In the genomic region with DNA sequence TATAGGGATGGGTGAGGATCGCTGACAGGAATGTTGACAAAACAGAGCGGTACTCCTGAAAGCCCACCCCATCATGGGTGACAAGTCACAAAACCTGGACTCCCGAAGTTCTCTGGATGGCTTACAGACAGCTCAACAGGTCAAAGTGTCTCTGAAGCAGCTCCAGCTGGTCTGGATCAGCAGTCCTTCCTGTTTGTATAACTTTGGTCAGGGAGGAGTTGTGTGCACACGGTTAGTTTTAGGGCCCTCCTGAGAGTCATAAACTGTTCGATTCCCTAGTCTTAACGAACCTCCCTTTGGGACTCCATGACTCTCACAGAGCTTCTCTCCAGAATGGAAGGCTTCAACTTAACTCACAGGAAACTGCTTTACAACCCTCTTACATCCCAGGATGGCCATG, we compare ENCODE assay signal across 20 mouse cellular contexts.
DNase-seq lines count a peak whose midpoint lies in the region; ATAC-seq lines count a peak whose summit lies in the region.
"Had no signal": no experiment of that assay in that cellular context is flagged by ENCODE, and none has a peak within 500 bp of the region (broad histone marks: within the 10 kb centered on the region; RNA-seq: fewer than 3 reads in every experiment).

No protein-coding gene starts in this region.

- DNase-seq in intestine, embryonic 14.5 days (ENCODE audit: low spot score), result peak; percentile 53
- DNase-seq in kidney, adult 11 months, result no peak
- DNase-seq in large intestine, adult 2 months (ENCODE audit: low read depth, low spot score), result peak; percentile 19
- DNase-seq: adrenal gland, postnatal 14 days; cerebellum, adult 11-12 months; cerebellum, adult 9-10 months; cerebellum, postnatal 25 days; gastrocnemius, postnatal 36 days; heart, adult 11 months; heart, postnatal 14 days had no signal

- no peak overlapping the region for H3K9ac ChIP-seq in intestine, embryonic 14.5 days (ENCODE audit: low read length)
- no peak overlapping the region for H3K9ac ChIP-seq in intestine, embryonic 16.5 days (ENCODE audit: low read depth, low read length)
- no peak overlapping the region for H3K9ac ChIP-seq in kidney, embryonic 16.5 days (replicated peaks; ENCODE audit: low read length)
- H3K9ac ChIP-seq in forebrain, embryonic 12.5 days, result no peak overlapping the region
- H3K9ac ChIP-seq: heart, embryonic 15.5 days; hindbrain, embryonic 13.5 days had no signal

- no peak for ATAC-seq in intestine, embryonic 14.5 days (replicated peaks; ENCODE audit: low FRiP score, low TSS enrichment, low read depth)
- no peak for ATAC-seq in intestine, embryonic 16.5 days
- ATAC-seq in kidney, embryonic 16.5 days (ENCODE audit: low FRiP score, low TSS enrichment), result peak; percentile 65
- ATAC-seq in forebrain, embryonic 12.5 days (ENCODE audit: low FRiP score), result no peak
- ATAC-seq: activated CD4-positive, CD25-positive, alpha-beta regulatory T cell, adult 4 months; forebrain, embryonic 14.5 days; Patski had no signal

- no peaks in the 10 kb centered on the region for H3K9me3 ChIP-seq in intestine, embryonic 14.5 days (ENCODE audit: control insufficient read depth, low read length)
- no peaks in the 10 kb centered on the region for H3K9me3 ChIP-seq in intestine, embryonic 16.5 days (ENCODE audit: control insufficient read depth, low read length)
- H3K9me3 ChIP-seq in kidney, embryonic 16.5 days (ENCODE audit: low read length), result no peaks in the 10 kb centered on the region
- H3K9me3 ChIP-seq in forebrain, embryonic 12.5 days, result no peaks in the 10 kb centered on the region
- H3K9me3 ChIP-seq: heart, embryonic 15.5 days; hindbrain, embryonic 13.5 days had no signal

- no peak overlapping the region for H3K4me2 ChIP-seq in intestine, embryonic 14.5 days (ENCODE audit: low read length)
- H3K4me2 ChIP-seq in intestine, embryonic 16.5 days (ENCODE audit: low read depth, low read length), result no peak overlapping the region
- no peak overlapping the region for H3K4me2 ChIP-seq in kidney, embryonic 16.5 days (replicated peaks; ENCODE audit: low read depth, low read length)
- no peak overlapping the region for H3K4me2 ChIP-seq in forebrain, embryonic 12.5 days
- H3K4me2 ChIP-seq: heart, embryonic 11.5 days; heart, embryonic 15.5 days; hindbrain, embryonic 13.5 days had no signal

- 23% methylated on average over 6 of the region's 6 CpGs for WGBS in intestine, embryonic 14.5 days
- 31% methylated on average over 6 of the region's 6 CpGs for WGBS in intestine, embryonic 16.5 days
- 13% methylated on average over 6 of the region's 6 CpGs for WGBS in kidney, embryonic 16.5 days
- WGBS in large intestine, adult 2 months, result 15% methylated on average over 6 of the region's 6 CpGs
- 89% methylated on average over 6 of the region's 6 CpGs for WGBS in forebrain, embryonic 12.5 days

- H3K27ac ChIP-seq in intestine, embryonic 14.5 days (ENCODE audit: low read depth), result no peak overlapping the region
- H3K27ac ChIP-seq in intestine, embryonic 16.5 days (ENCODE audit: low read length), result no peak overlapping the region
- H3K27ac ChIP-seq in kidney, embryonic 16.5 days (ENCODE audit: low read length), result no peak overlapping the region
- no peak overlapping the region for H3K27ac ChIP-seq in forebrain, embryonic 12.5 days
- H3K27ac ChIP-seq: embryonic facial prominence, embryonic 10.5 days; heart, embryonic 15.5 days; hindbrain, embryonic 13.5 days had no signal

- H3K27me3 ChIP-seq in intestine, embryonic 14.5 days (replicated peaks; ENCODE audit: control insufficient read depth, insufficient read depth, low read length), result no peaks in the 10 kb centered on the region
- no peaks in the 10 kb centered on the region for H3K27me3 ChIP-seq in intestine, embryonic 16.5 days (replicated peaks; ENCODE audit: control insufficient read depth, insufficient read depth, low read length)
- H3K27me3 ChIP-seq in kidney, embryonic 16.5 days (ENCODE audit: insufficient read depth, low read length), result 0 out of 2 replicates have a peak, but pooled peaks cover 4% of the 10 kb centered on the region
- H3K27me3 ChIP-seq in forebrain, embryonic 12.5 days, result no peaks in the 10 kb centered on the region
- H3K27me3 ChIP-seq: heart, embryonic 15.5 days; hindbrain, embryonic 13.5 days had no signal

- no peaks in the 10 kb centered on the region for H3K36me3 ChIP-seq in intestine, embryonic 14.5 days (ENCODE audit: control insufficient read depth, insufficient read depth, low read length)
- no peaks in the 10 kb centered on the region for H3K36me3 ChIP-seq in intestine, embryonic 16.5 days (ENCODE audit: control insufficient read depth, insufficient read depth, low read length)
- 0 out of 2 replicates have a peak, but pooled peaks cover 2% of the 10 kb centered on the region for H3K36me3 ChIP-seq in kidney, embryonic 16.5 days (ENCODE audit: insufficient read depth, low read length)
- H3K36me3 ChIP-seq in forebrain, embryonic 12.5 days (replicated peaks), result no peaks in the 10 kb centered on the region
- H3K36me3 ChIP-seq: embryonic facial prominence, embryonic 10.5 days; heart, embryonic 15.5 days; hindbrain, embryonic 13.5 days had no signal

- H3K4me1 ChIP-seq in intestine, embryonic 14.5 days (replicated peaks; ENCODE audit: control insufficient read depth, insufficient read depth, low read length), result 0 out of 2 replicates have a peak, but pooled peaks cover 2% of the 10 kb centered on the region
- peaks cover 4% of the 10 kb centered on the region; the same call in 1 of the 2 replicates for H3K4me1 ChIP-seq in intestine, embryonic 16.5 days (ENCODE audit: control insufficient read depth, insufficient read depth, low read length)
- H3K4me1 ChIP-seq in kidney, embryonic 16.5 days (ENCODE audit: insufficient read depth, low read length), result peaks cover 7% of the 10 kb centered on the region; the same call in 1 of the 2 replicates
- H3K4me1 ChIP-seq in forebrain, embryonic 12.5 days, result no peaks in the 10 kb centered on the region
- H3K4me1 ChIP-seq: embryonic facial prominence, embryonic 10.5 days; heart, embryonic 15.5 days had no signal

- no peak overlapping the region for H3K4me3 ChIP-seq in intestine, embryonic 14.5 days (ENCODE audit: low read depth, low read length)
- H3K4me3 ChIP-seq in intestine, embryonic 16.5 days (ENCODE audit: low read length), result no peak overlapping the region
- no peak overlapping the region for H3K4me3 ChIP-seq in kidney, embryonic 16.5 days (ENCODE audit: low read length)
- no peak overlapping the region for H3K4me3 ChIP-seq in forebrain, embryonic 12.5 days (replicated peaks)
- H3K4me3 ChIP-seq: embryonic facial prominence, embryonic 10.5 days; heart, embryonic 15.5 days; hindbrain, embryonic 13.5 days had no signal
